Mouse (Mus musculus): Measurements from ENCODE around the gene Lrrc26. TPM values are rescaled to one million over a fixed set of nuclear protein-coding genes. Genes with fewer than 3 reads are reported as not detected.
A peak's percentile ranks its signal among the peaks of the same experiment; 100 is the strongest.

Gene Lrrc26
- total and polyA plus RNA-seq, 2 experiments from 2014 or later = 0.20 to 1.0 TPM

GRCm38 (mm10) chr2:25287927-25288649 lies 1.6 kb upstream of the Lrrc26 start, which contains the start of gene Tmem210:
TSS of gene Tmem210 (plus strand) at chr2:25288145.
- Histone ChIP-seq H3K4me2 (ENCODE audit: low read depth, low read length) (no peak within 1 kb of the TSS), H3K9ac (replicated peaks; ENCODE audit: low read length) (no peak within 1 kb of the TSS), H3K9me3 (ENCODE audit: low read length) (no peaks in the 10 kb centered on the region), H3K4me3 (ENCODE audit: low read length) (no peak within 1 kb of the TSS), H3K27ac (no peak within 1 kb of the TSS), H3K27me3 (ENCODE audit: insufficient read depth, low read length) (peaks cover 16% of the 10 kb centered on the region; the same call in 1 of the 2 replicates), H3K36me3 (ENCODE audit: insufficient read depth, low read length) (peaks cover 18% of the 10 kb centered on the region), H3K4me1 (ENCODE audit: insufficient read depth, low read length) (peaks cover 36% of the 10 kb centered on the region; the same call in 1 of the 2 replicates)
- TF ChIP-seq CTCF (IDR thresholded peaks at IDR 0.05; ENCODE audit: low read depth) = no peak
- WGBS = 64% methylated on average over 6 of the region's 6 CpGs
- ATAC-seq = no peak
- no peak for DNase-seq (ENCODE audit: low spot score)

GRCm38 (mm10) chr2:25288734-25289345 lies 875 bp upstream of the Lrrc26 start:
- no peak overlapping the region for H3K9ac ChIP-seq (replicated peaks; ENCODE audit: low read length)
- peaks cover 17% of the 10 kb centered on the region; the same call in 1 of the 2 replicates for H3K27me3 ChIP-seq (ENCODE audit: insufficient read depth, low read length)
- no peak for DNase-seq (ENCODE audit: low spot score)
- no peak overlapping the region for H3K4me2 ChIP-seq (ENCODE audit: low read depth, low read length)
- ATAC-seq = no peak
- TF ChIP-seq CTCF (IDR thresholded peaks at IDR 0.05; ENCODE audit: low read depth) = no peak
- no peaks in the 10 kb centered on the region for H3K9me3 ChIP-seq (ENCODE audit: low read length)
- no peak overlapping the region for H3K4me3 ChIP-seq (ENCODE audit: low read length)
- peaks cover 36% of the 10 kb centered on the region; the same call in 1 of the 2 replicates for H3K4me1 ChIP-seq (ENCODE audit: insufficient read depth, low read length)
- H3K36me3 ChIP-seq (ENCODE audit: insufficient read depth, low read length) = peaks cover 16% of the 10 kb centered on the region; the same call in 1 of the 2 replicates
- 77% methylated on average over 7 of the region's 7 CpGs for WGBS
- H3K27ac ChIP-seq = no peak overlapping the region

GRCm38 (mm10) chr2:25290101-25290815 lies 543 bp downstream of the Lrrc26 start:
- ATAC-seq = peak; percentile 33; the same call in 1 of the 2 replicates
- peak overlapping the region; percentile 71 for H3K27ac ChIP-seq
- H3K9me3 ChIP-seq (ENCODE audit: low read length) = no peaks in the 10 kb centered on the region
- H3K36me3 ChIP-seq (ENCODE audit: insufficient read depth, low read length) = peaks cover 8% of the 10 kb centered on the region
- H3K27me3 ChIP-seq (ENCODE audit: insufficient read depth, low read length) = peaks cover 17% of the 10 kb centered on the region; the same call in 1 of the 2 replicates
- peak; percentile 68 for DNase-seq (ENCODE audit: low spot score)
- H3K4me3 ChIP-seq (ENCODE audit: low read length) = peak overlapping the region; percentile 19
- TF ChIP-seq CTCF (IDR thresholded peaks at IDR 0.05; ENCODE audit: low read depth) = no peak
- peak overlapping the region; percentile 53 for H3K4me2 ChIP-seq (ENCODE audit: low read depth, low read length)
- H3K9ac ChIP-seq (replicated peaks; ENCODE audit: low read length) = peak overlapping the region; percentile 38; the same call in 1 of the 2 replicates
- under 1% methylated on average over 54 of the region's 54 CpGs for WGBS
- H3K4me1 ChIP-seq (ENCODE audit: insufficient read depth, low read length) = peaks cover 36% of the 10 kb centered on the region; the same call in 1 of the 2 replicates

- Histone ChIP-seq H3K9me3 (ENCODE audit: low read length) (no peaks in the 10 kb centered on the region), H3K9ac (replicated peaks; ENCODE audit: low read length) (no peak overlapping the region), H3K27me3 (ENCODE audit: insufficient read depth, low read length) (peaks cover 17% of the 10 kb centered on the region; the same call in 1 of the 2 replicates), H3K27ac (peak overlapping the region; percentile 71; the same call in 1 of the 2 replicates), H3K36me3 (ENCODE audit: insufficient read depth, low read length) (peaks cover 10% of the 10 kb centered on the region), H3K4me1 (ENCODE audit: insufficient read depth, low read length) (peaks cover 36% of the 10 kb centered on the region; the same call in 1 of the 2 replicates), H3K4me2 (ENCODE audit: low read depth, low read length) (peak overlapping the region; percentile 53), H3K4me3 (ENCODE audit: low read length) (peak overlapping the region; percentile 18; the same call in 1 of the 2 replicates)
- ATAC-seq (0 out of 2 replicates have a peak, but pooled peaks have one; percentile 24), DNase-seq (ENCODE audit: low spot score) (peak; percentile 64)
- TF ChIP-seq CTCF (IDR thresholded peaks at IDR 0.05; ENCODE audit: low read depth) = no peak
- WGBS = under 1% methylated on average over 18 of the region's 18 CpGs
These were observed 1.1 kb downstream of the Lrrc26 start for GRCm38 (mm10) chr2:25290816-25291130.

GRCm38 (mm10) chr2:25291184-25292053 lies 1.7 kb downstream of the Lrrc26 start:
- no peaks in the 10 kb centered on the region for H3K9me3 ChIP-seq (ENCODE audit: low read length)
- no peak for TF ChIP-seq CTCF (IDR thresholded peaks at IDR 0.05; ENCODE audit: low read depth)
- peaks cover 17% of the 10 kb centered on the region; the same call in 1 of the 2 replicates for H3K27me3 ChIP-seq (ENCODE audit: insufficient read depth, low read length)
- peak overlapping the region; percentile 71; the same call in 1 of the 2 replicates for H3K27ac ChIP-seq
- WGBS = 11% methylated on average over 31 of the region's 32 CpGs
- peak overlapping the region; percentile 18 for H3K4me3 ChIP-seq (ENCODE audit: low read length)
- peak overlapping the region; percentile 53 for H3K4me2 ChIP-seq (ENCODE audit: low read depth, low read length)
- no peak for DNase-seq (ENCODE audit: low spot score)
- ATAC-seq = no peak
- H3K36me3 ChIP-seq (ENCODE audit: insufficient read depth, low read length) = peaks cover 15% of the 10 kb centered on the region
- H3K9ac ChIP-seq (replicated peaks; ENCODE audit: low read length) = peak overlapping the region; percentile 6; the same call in 1 of the 2 replicates
- H3K4me1 ChIP-seq (ENCODE audit: insufficient read depth, low read length) = peaks cover 36% of the 10 kb centered on the region; the same call in 1 of the 2 replicates
